Mouse (Mus musculus) forebrain, embryonic 11.5 days (tissue): Measurements from ENCODE around the gene Sapcd1. TPM values are rescaled to one million over a fixed set of nuclear protein-coding genes. Genes with fewer than 3 reads are reported as not detected.
"Not testable (repeated sequence)": the region's sequence is repeated elsewhere in the genome, so short reads cannot be mapped to it uniquely, and the experiment has no call there.

Source experiments
- ATAC-seq: fragments of 200-750 bp; cut with Nextera tagmentation; replicated peaks from 2 replicates; pipeline ENCODE4 v1.8.0; 2017; ENCODE audit warnings: moderate TSS enrichment; ENCODE audit not compliant: low FRiP score
- DNase-seq: peaks from one replicate; pipeline ENCODE4 v3.0.0-alpha.2; 2017; ENCODE audit warnings: low spot score
- H3K27ac ChIP-seq: fragments of 300-500 bp; sonication (generic); 2 replicates; pipeline ENCODE4 v1.5.1; 2014; ENCODE audit warnings: low read depth, low read length
- H3K27me3 ChIP-seq: fragments of 300-500 bp; sonication (generic); 2 replicates; pipeline ENCODE4 v1.6.1; 2014; ENCODE audit warnings: mild to moderate bottlenecking, low read length, mixed read lengths; ENCODE audit not compliant: control insufficient read depth, insufficient read depth
- H3K36me3 ChIP-seq: fragments of 300-500 bp; sonication (generic); 2 replicates; pipeline ENCODE4 v1.6.1; 2014; ENCODE audit warnings: mild to moderate bottlenecking, low read length, moderate library complexity, mixed read lengths; ENCODE audit not compliant: control insufficient read depth, insufficient read depth
- H3K4me1 ChIP-seq: fragments of 300-500 bp; sonication (generic); replicated peaks from 2 replicates; pipeline ENCODE4 v1.6.1; 2014; ENCODE audit warnings: low read length, mixed read lengths; ENCODE audit not compliant: control insufficient read depth, insufficient read depth
- H3K4me2 ChIP-seq: fragments of 300-500 bp; sonication (generic); 2 replicates; pipeline ENCODE4 v1.6.1; 2014; ENCODE audit warnings: low read depth, mild to moderate bottlenecking, low read length, moderate library complexity, mixed read lengths; ENCODE audit not compliant: severe bottlenecking
- H3K4me3 ChIP-seq: fragments of 300-500 bp; sonication (generic); 2 replicates; pipeline ENCODE4 v1.5.1; 2014; ENCODE audit warnings: low read depth, low read length
- H3K9ac ChIP-seq: fragments of 300-500 bp; sonication (generic); 2 replicates; pipeline ENCODE4 v1.6.1; 2014; ENCODE audit warnings: low read length
- H3K9me3 ChIP-seq: fragments of 300-500 bp; sonication (generic); 2 replicates; pipeline ENCODE4 v1.6.1; 2016; ENCODE audit warnings: low read length, mixed read lengths; ENCODE audit not compliant: control insufficient read depth
- WGBS: fragments of 180-500 bp; shearing (Covaris S2); extraction: QIAGEN DNeasy Blood & Tissue Kit; methylation state at CpG from one replicate; pipeline ENCODE4 v1.1.7; 2014; 5-methylcytosine and 5-hydroxymethylcytosine counted together
- polyA plus RNA-seq: library from polyadenylated mRNA; unstranded; fragments of >200 nt; fragmentation: Nextera tagmentation; extraction: Ambion mirVana; gene quantifications from 2 replicates; pipeline ENCODE4 v1.2.1, GENCODE M21; 2014

The Sapcd1 gene
- polyA plus RNA-seq, 1 experiment from 2014 or later: 4.1 TPM

GRCm38 (mm10) chr17:35001452-35002152, 26.2 kb downstream of the Sapcd1 start:
- Histone ChIP-seq H3K9me3 (no peaks in the 10 kb centered on the region), H3K27ac (peak overlapping the region; percentile 96), H3K27me3 (no peaks in the 10 kb centered on the region), H3K4me1 (peaks cover 20% of the 10 kb centered on the region; the same call in 1 of the 2 replicates), H3K4me2 (peak overlapping the region; percentile 99), H3K9ac (peak overlapping the region; percentile 84), H3K4me3 (peak overlapping the region; percentile 62), H3K36me3 (peaks cover 19% of the 10 kb centered on the region)
- 1% methylated on average over 35 of the region's 35 CpGs for WGBS
- ATAC-seq (no peak; the same call in 1 of the 2 replicates), DNase-seq (no peak)

GRCm38 (mm10) chr17:35000717-35001451, 26.9 kb downstream of the Sapcd1 start, which contains the start of gene Vars:
Vars (plus strand) TSS chr17:35000987.
- H3K36me3 ChIP-seq: peaks cover 17% of the 10 kb centered on the region
- peaks cover 20% of the 10 kb centered on the region; the same call in 1 of the 2 replicates for H3K4me1 ChIP-seq

GRCm38 (mm10) chr17:34999871-35000716, 27.7 kb downstream of the Sapcd1 start:
- 31% methylated on average over 29 of the region's 32 CpGs for WGBS
- H3K27me3 ChIP-seq, H3K9me3 ChIP-seq, ATAC-seq, DNase-seq: not testable (repeated sequence)
- Histone ChIP-seq H3K4me3 (peak overlapping the region; percentile 62), H3K36me3 (peaks cover 11% of the 10 kb centered on the region), H3K4me1 (peaks cover 20% of the 10 kb centered on the region; the same call in 1 of the 2 replicates), H3K27ac (peak overlapping the region; percentile 96), H3K4me2 (peak overlapping the region; percentile 99), H3K9ac (peak overlapping the region; percentile 84)

More at GRCm38 (mm10) chr17:35000717-35001451, 26.9 kb downstream of the Sapcd1 start, which contains the start of gene Vars:
- WGBS: under 1% methylated on average over 74 of the region's 83 CpGs
- H3K4me3 ChIP-seq: peak within 1 kb of the TSS; percentile 62
- peak within 1 kb of the TSS; percentile 96 for H3K27ac ChIP-seq
- H3K9ac ChIP-seq: peak within 1 kb of the TSS; percentile 84
- H3K9me3 ChIP-seq: no peaks in the 10 kb centered on the region
- DNase-seq: peak; percentile 97
- H3K4me2 ChIP-seq: peak within 1 kb of the TSS; percentile 99
- H3K27me3 ChIP-seq: no peaks in the 10 kb centered on the region
- peak; percentile 91 for ATAC-seq

GRCm38 (mm10) chr17:34998526-34999430, 29.0 kb downstream of the Sapcd1 start:
- 95% methylated on average over 15 of the region's 15 CpGs for WGBS
- Histone ChIP-seq H3K4me3 (peak overlapping the region; percentile 28; the same call in 1 of the 2 replicates), H3K36me3 (peaks cover 4% of the 10 kb centered on the region; the same call in 1 of the 2 replicates), H3K27ac (no peak overlapping the region), H3K4me1 (peaks cover 20% of the 10 kb centered on the region; the same call in 1 of the 2 replicates), H3K27me3 (no peaks in the 10 kb centered on the region), H3K9me3 (no peaks in the 10 kb centered on the region), H3K9ac (no peak overlapping the region; the same call in 1 of the 2 replicates), H3K4me2 (peak overlapping the region; percentile 53; the same call in 1 of the 2 replicates)
- ATAC-seq: no peak
- no peak for DNase-seq

GRCm38 (mm10) chr17:34997142-34997483, 30.7 kb downstream of the Sapcd1 start:
- ATAC-seq (no peak), DNase-seq (no peak)
- Histone ChIP-seq H3K36me3 (peaks cover 4% of the 10 kb centered on the region; the same call in 1 of the 2 replicates), H3K27ac (no peak overlapping the region), H3K27me3 (no peaks in the 10 kb centered on the region), H3K4me2 (no peak overlapping the region), H3K9me3 (no peaks in the 10 kb centered on the region), H3K4me1 (peaks cover 10% of the 10 kb centered on the region; the same call in 1 of the 2 replicates), H3K4me3 (no peak overlapping the region), H3K9ac (no peak overlapping the region; the same call in 1 of the 2 replicates)
- 88% methylated on average over 5 of the region's 5 CpGs for WGBS

GRCm38 (mm10) chr17:34996411-34997141, 31.2 kb downstream of the Sapcd1 start:
- Histone ChIP-seq H3K4me1 (peaks cover 9% of the 10 kb centered on the region; the same call in 1 of the 2 replicates), H3K9me3 (no peaks in the 10 kb centered on the region), H3K9ac (no peak overlapping the region; the same call in 1 of the 2 replicates), H3K36me3 (peaks cover 4% of the 10 kb centered on the region; the same call in 1 of the 2 replicates), H3K27ac (no peak overlapping the region), H3K4me2 (no peak overlapping the region), H3K27me3 (no peaks in the 10 kb centered on the region), H3K4me3 (no peak overlapping the region)
- WGBS: 91% methylated on average over 12 of the region's 14 CpGs
- peak; percentile 41 for DNase-seq
- no peak for ATAC-seq

GRCm38 (mm10) chr17:34995927-34996326, 31.9 kb downstream of the Sapcd1 start:
- H3K4me1 ChIP-seq, H3K4me2 ChIP-seq, H3K27ac ChIP-seq, H3K9me3 ChIP-seq, H3K9ac ChIP-seq, H3K36me3 ChIP-seq, H3K4me3 ChIP-seq, H3K27me3 ChIP-seq, ATAC-seq: not testable (repeated sequence)
- peak; percentile 42 for DNase-seq
- WGBS: 97% methylated on average over 4 of the region's 4 CpGs
